8 mouse cellular contexts compared by ENCODE assay signal in the genomic region with DNA sequence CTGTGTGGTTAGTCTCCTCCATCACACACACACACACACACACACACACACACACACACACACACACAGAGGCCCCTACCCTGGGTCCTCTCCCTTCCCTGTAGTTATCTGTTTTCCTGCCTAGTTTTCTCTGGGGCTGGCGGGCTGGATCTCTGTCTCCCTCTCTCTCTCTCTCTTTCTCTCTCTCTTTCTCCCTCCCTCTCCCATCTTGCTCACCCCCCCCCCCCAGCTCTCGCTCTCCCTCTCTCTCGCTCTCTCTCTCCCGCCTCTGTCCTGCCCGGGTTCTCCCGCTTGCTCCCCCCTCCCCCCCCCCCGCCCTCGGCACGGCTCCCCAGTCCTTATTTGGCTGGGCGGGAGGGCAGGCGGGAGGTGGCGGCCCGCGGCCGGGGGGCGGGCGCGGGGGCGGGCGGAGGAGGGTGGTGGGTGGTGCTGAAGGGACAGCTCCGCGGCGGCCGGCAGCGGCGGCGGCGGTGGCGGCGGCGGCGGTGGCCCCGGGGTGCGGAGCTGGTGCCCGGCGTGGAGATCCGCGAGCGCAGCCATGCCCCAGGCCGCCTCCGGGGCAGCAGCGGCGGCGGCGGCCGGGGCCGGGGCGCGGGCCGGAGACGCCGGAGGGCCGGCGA. TPM values are rescaled to one million over a fixed set of nuclear protein-coding genes. Genes with fewer than 3 reads are reported as not detected.
DNase-seq lines count a peak whose midpoint lies in the region; ATAC-seq and TF ChIP-seq lines count a peak whose summit lies in the region.
"Had no signal": no experiment of that assay in that cellular context is flagged by ENCODE, and none has a peak within 500 bp of the region (broad histone marks: within the 10 kb centered on the region; RNA-seq: fewer than 3 reads in every experiment).

Gene Kcnk3, plus strand, starts transcription at position 490 of the 620 bp plus-strand sequence.

- peak within 1 kb of the TSS; percentile 100 for H3K27ac ChIP-seq in cerebellum, adult 2 months (ENCODE audit: insufficient read depth, low read length)
- peak within 1 kb of the TSS; percentile 49 for H3K27ac ChIP-seq in hindbrain, embryonic 12.5 days
- H3K27ac ChIP-seq: macrophage had no signal

- TF ChIP-seq POLR2A in cerebellum, adult 2 months (IDR thresholded peaks at IDR 0.05; ENCODE audit: borderline replicate concordance, insufficient read depth, low read length): no peak

- DNase-seq in adrenal gland, adult (ENCODE audit: inconsistent age in 2 of 2, low spot score in 1 of 2): peak; percentile 89 to 95
- DNase-seq in cerebellum, adult 2 months: peak; percentile 77 to 79
- peak; percentile 9 for DNase-seq in forelimb bud, embryonic 11.5 days (ENCODE audit: low read depth, low spot score)
- DNase-seq in left cerebral cortex, postnatal 14 days (ENCODE audit: low spot score in 2 of 2): peak in 1 of 2 experiments; percentile 54
- DNase-seq in spleen, postnatal 4 days (ENCODE audit: low spot score in 2 of 2): peak; percentile 63 to 85

- H3K36me3 ChIP-seq in hindbrain, embryonic 12.5 days: no peaks in the 10 kb centered on the region

- no peaks in the 10 kb centered on the region for H3K9me3 ChIP-seq in hindbrain, embryonic 12.5 days (replicated peaks)

- WGBS in cerebellum, adult 2 months: 6% methylated on average over 37 of the region's 54 CpGs
- WGBS in hindbrain, embryonic 12.5 days: 0% methylated on average over 18 of the region's 54 CpGs

- H3K9ac ChIP-seq in hindbrain, embryonic 12.5 days: peak within 1 kb of the TSS; percentile 68

- intact Hi-C loops in left cerebral cortex, postnatal 14 days (cut with DNase I): no loop called here

- H3K27me3 ChIP-seq in cerebellum, adult 2 months (ENCODE audit: control insufficient read depth, insufficient read depth, low read length): no peaks in the 10 kb centered on the region
- peaks cover 53% of the 10 kb centered on the region for H3K27me3 ChIP-seq in hindbrain, embryonic 12.5 days

- TF ChIP-seq CTCF in cerebellum, adult 2 months (IDR thresholded peaks at IDR 0.05; ENCODE audit: borderline replicate concordance, insufficient read depth, low read depth, low read length): no peak

- peaks cover 35% of the 10 kb centered on the region for H3K4me1 ChIP-seq in cerebellum, adult 2 months (ENCODE audit: control insufficient read depth, insufficient read depth, low read length)
- peaks cover 10% of the 10 kb centered on the region for H3K4me1 ChIP-seq in hindbrain, embryonic 12.5 days

- peak within 1 kb of the TSS; percentile 96 for H3K4me2 ChIP-seq in hindbrain, embryonic 12.5 days (replicated peaks)

- peak; percentile 51 for ATAC-seq in hindbrain, embryonic 12.5 days (ENCODE audit: low FRiP score)
- peak; percentile 61; the same call in 1 of the 2 replicates for ATAC-seq in megakaryocyte-erythroid progenitor cell, adult 5-6 weeks (replicated peaks; ENCODE audit: low FRiP score, low TSS enrichment, poor library complexity, severe bottlenecking)

- H3K4me3 ChIP-seq in cerebellum, adult 2 months (replicated peaks; ENCODE audit: insufficient read depth, low read depth, low read length): peak within 1 kb of the TSS; percentile 99
- peak within 1 kb of the TSS; percentile 51 for H3K4me3 ChIP-seq in hindbrain, embryonic 12.5 days

RNA-seq across cellular contexts. Expression of gene Kcnk3, which starts in this region (rescaled TPM):
- 81.9 and 93.9 TPM in 2 replicates for polyA plus RNA-seq in cerebellum, adult 2 months (2012; rRNA removed)
- 1.5 and 1.6 TPM in 2 replicates for polyA plus RNA-seq in hindbrain, embryonic 12.5 days (2016; fragmentation: Nextera tagmentation; extraction: Ambion mirVana)
- 10 to 100 TPM; 19.5 to 20.2 TPM for total RNA-seq in left cerebral cortex, postnatal 14 days (2021)
- total RNA-seq in megakaryocyte-erythroid progenitor cell, adult 5-6 weeks (2014; fragmentation: Nextera tagmentation): not detected in 2 replicates
- total RNA-seq in megakaryocyte-erythroid progenitor cell, adult 5-6 weeks (2017): 0.04 TPM in 1 of 2 replicates, not detected in the other
- polyA plus RNA-seq: macrophage had no signal

Comparison
In these comparisons a context has a peak if more than half of its experiments do, and no peak if none do; other contexts are left out.
1. RNA of gene Kcnk3 (total RNA-seq): 19.5 to 20.2 TPM in left cerebral cortex, postnatal 14 days; 0.04 TPM in megakaryocyte-erythroid progenitor cell, adult 5-6 weeks; every median in the first group is over 10 times any median in the second.
2. RNA of gene Kcnk3 (polyA plus RNA-seq): 81.9 to 93.9 TPM in cerebellum, adult 2 months; 1.5 to 1.6 TPM in hindbrain, embryonic 12.5 days; every median in the first group is over 10 times any median in the second.
3. Peak in ATAC-seq in megakaryocyte-erythroid progenitor cell, adult 5-6 weeks; RNA of the gene not detected or under 1 TPM.